Mouse (Mus musculus) limb, embryonic 12.5 days (tissue): ENCODE results near the gene Bcap31. TPM values are rescaled to one million over a fixed set of nuclear protein-coding genes. Genes with fewer than 3 reads are reported as not detected.
"Not testable (repeated sequence)": the region's sequence is repeated elsewhere in the genome, so short reads cannot be mapped to it uniquely, and the experiment has no call there.

Experiments used
- ATAC-seq: fragments of 200-750 bp; cut with Nextera tagmentation; 2 replicates; pipeline ENCODE4 v1.8.0; 2017; ENCODE audit warnings: low read depth, moderate TSS enrichment; ENCODE audit not compliant: insufficient number of reproducible peaks, insufficient read depth, low FRiP score, low TSS enrichment
- H3K27ac ChIP-seq: fragments of 300-500 bp; sonication (generic); 2 replicates; pipeline ENCODE4 v1.5.1; 2016; ENCODE audit warnings: mild to moderate bottlenecking, moderate library complexity
- H3K27me3 ChIP-seq: fragments of 300-500 bp; sonication (generic); 2 replicates; pipeline ENCODE4 v1.6.1; 2016; ENCODE audit warnings: mild to moderate bottlenecking, moderate library complexity
- H3K36me3 ChIP-seq: fragments of 300-500 bp; sonication (generic); 2 replicates; pipeline ENCODE4 v1.6.1; 2016; ENCODE audit warnings: mild to moderate bottlenecking, moderate library complexity
- H3K4me1 ChIP-seq: fragments of 300-500 bp; sonication (generic); replicated peaks from 2 replicates; pipeline ENCODE4 v1.6.1; 2016
- H3K4me2 ChIP-seq: fragments of 300-500 bp; sonication (generic); 2 replicates; pipeline ENCODE4 v1.6.1; 2016; ENCODE audit warnings: mild to moderate bottlenecking, moderate library complexity
- H3K4me3 ChIP-seq: fragments of 300-500 bp; sonication (generic); replicated peaks from 2 replicates; pipeline ENCODE4 v1.5.1; 2016; ENCODE audit warnings: mild to moderate bottlenecking
- H3K9ac ChIP-seq: fragments of 300-500 bp; sonication (generic); replicated peaks from 2 replicates; pipeline ENCODE4 v1.6.1; 2016; ENCODE audit warnings: mild to moderate bottlenecking, moderate library complexity
- H3K9me3 ChIP-seq: fragments of 300-500 bp; sonication (generic); 2 replicates; pipeline ENCODE4 v1.6.1; 2016; ENCODE audit warnings: mild to moderate bottlenecking, moderate library complexity
- WGBS: fragments of 180-500 bp; shearing (Covaris S2); methylation state at CpG from one replicate; pipeline ENCODE4 v1.1.7; 2016; 5-methylcytosine and 5-hydroxymethylcytosine counted together
- polyA plus RNA-seq: library from polyadenylated mRNA; unstranded; fragments of >200 nt; fragmentation: Nextera tagmentation; extraction: Ambion mirVana; gene quantifications from 2 replicates; pipeline ENCODE4 v1.2.1, GENCODE M21; 2016

Gene Bcap31
- polyA plus RNA-seq: 154 and 167 TPM in 2 replicates

GRCm38 (mm10) chrX:73716109-73716661 lies at the start of gene Bcap31, which contains the start of gene Abcd1:
Gene Bcap31 (minus strand): TSS chrX:73716175.
Gene Abcd1 (plus strand): TSS chrX:73716597.
- Histone ChIP-seq H3K27me3 (peaks cover 23% of the 10 kb centered on the region), H3K36me3 (peaks cover 14% of the 10 kb centered on the region; the same call in 1 of the 2 replicates), H3K9ac (peak within 1 kb of the TSS; percentile 63), H3K9me3 (no peaks in the 10 kb centered on the region), H3K27ac (peak within 1 kb of the TSS; percentile 78), H3K4me1 (peaks cover 19% of the 10 kb centered on the region; the same call in 1 of the 2 replicates), H3K4me3 (peak within 1 kb of the TSS; percentile 53), H3K4me2 (peak within 1 kb of the TSS; percentile 63)
- WGBS: 16% methylated on average over 45 of the region's 45 CpGs
- peak; percentile 91 for ATAC-seq

- H3K9me3 ChIP-seq: no peaks in the 10 kb centered on the region
- H3K9ac ChIP-seq: no peak overlapping the region
- no peak overlapping the region for H3K4me2 ChIP-seq
- H3K36me3 ChIP-seq: no peaks in the 10 kb centered on the region
- no peak overlapping the region for H3K4me3 ChIP-seq
- H3K4me1 ChIP-seq: no peaks in the 10 kb centered on the region
- ATAC-seq: no peak
- WGBS: 69% methylated on average over 1 of the region's 1 CpGs
- no peak overlapping the region for H3K27ac ChIP-seq
- no peaks in the 10 kb centered on the region for H3K27me3 ChIP-seq
Measured at GRCm38 (mm10) chrX:73765311-73765710, 49.3 kb upstream of the Bcap31 start.

GRCm38 (mm10) chrX:73758611-73759290 lies 42.8 kb upstream of the Bcap31 start:
- ATAC-seq: no peak
- H3K4me1 ChIP-seq: no peaks in the 10 kb centered on the region
- H3K9ac ChIP-seq: no peak overlapping the region
- peaks cover 19% of the 10 kb centered on the region for H3K27me3 ChIP-seq
- no peaks in the 10 kb centered on the region for H3K36me3 ChIP-seq
- H3K4me2 ChIP-seq: no peak overlapping the region
- H3K9me3 ChIP-seq: no peaks in the 10 kb centered on the region
- WGBS: 83% methylated on average over 13 of the region's 13 CpGs
- no peak overlapping the region for H3K4me3 ChIP-seq
- no peak overlapping the region for H3K27ac ChIP-seq

GRCm38 (mm10) chrX:73756334-73757140 lies 40.6 kb upstream of the Bcap31 start, which contains the start of gene Plxnb3:
Gene Plxnb3 (plus strand): TSS chrX:73757090.
- H3K27ac ChIP-seq: no peak within 1 kb of the TSS

GRCm38 (mm10) chrX:73748977-73749376 lies 33.0 kb upstream of the Bcap31 start:
- Histone ChIP-seq H3K4me3 (no peak overlapping the region), H3K4me2 (no peak overlapping the region), H3K27me3 (no peaks in the 10 kb centered on the region; the same call in 1 of the 2 replicates), H3K36me3 (no peaks in the 10 kb centered on the region), H3K9me3 (no peaks in the 10 kb centered on the region), H3K27ac (no peak overlapping the region), H3K9ac (no peak overlapping the region), H3K4me1 (no peaks in the 10 kb centered on the region)
- no peak for ATAC-seq
- WGBS: 81% methylated on average over 1 of the region's 1 CpGs

More at GRCm38 (mm10) chrX:73756334-73757140, 40.6 kb upstream of the Bcap31 start, which contains the start of gene Plxnb3:
- H3K4me1 ChIP-seq: no peaks in the 10 kb centered on the region
- H3K9ac ChIP-seq: no peak within 1 kb of the TSS
- no peak within 1 kb of the TSS for H3K4me3 ChIP-seq
- ATAC-seq: no peak
- H3K4me2 ChIP-seq: no peak within 1 kb of the TSS
- no peaks in the 10 kb centered on the region for H3K36me3 ChIP-seq
- WGBS: 69% methylated on average over 5 of the region's 5 CpGs
- peaks cover 19% of the 10 kb centered on the region for H3K27me3 ChIP-seq
- no peaks in the 10 kb centered on the region for H3K9me3 ChIP-seq

GRCm38 (mm10) chrX:73744774-73745481 lies 29.0 kb upstream of the Bcap31 start:
- ATAC-seq: no peak
- H3K4me1 ChIP-seq: no peaks in the 10 kb centered on the region
- no peak overlapping the region for H3K27ac ChIP-seq
- no peak overlapping the region for H3K4me2 ChIP-seq
- no peaks in the 10 kb centered on the region for H3K36me3 ChIP-seq
- no peaks in the 10 kb centered on the region; the same call in 1 of the 2 replicates for H3K27me3 ChIP-seq
- no peak overlapping the region for H3K9ac ChIP-seq
- no peaks in the 10 kb centered on the region for H3K9me3 ChIP-seq
- WGBS: 76% methylated on average over 1 of the region's 1 CpGs
- no peak overlapping the region for H3K4me3 ChIP-seq

GRCm38 (mm10) chrX:73739841-73740240 lies 23.9 kb upstream of the Bcap31 start:
- H3K4me2 ChIP-seq, H3K4me3 ChIP-seq, H3K27ac ChIP-seq, H3K9me3 ChIP-seq, H3K4me1 ChIP-seq, H3K9ac ChIP-seq, H3K36me3 ChIP-seq, ATAC-seq: not testable (repeated sequence)
- 93% methylated on average over 7 of the region's 7 CpGs for WGBS
- peaks cover 12% of the 10 kb centered on the region for H3K27me3 ChIP-seq

GRCm38 (mm10) chrX:73739151-73739550 lies 23.2 kb upstream of the Bcap31 start:
- Histone ChIP-seq H3K4me1 (no peaks in the 10 kb centered on the region), H3K27ac (no peak overlapping the region), H3K4me2 (no peak overlapping the region), H3K9ac (no peak overlapping the region), H3K4me3 (no peak overlapping the region), H3K9me3 (no peaks in the 10 kb centered on the region), H3K27me3 (peaks cover 12% of the 10 kb centered on the region), H3K36me3 (no peaks in the 10 kb centered on the region; the same call in 1 of the 2 replicates)
- no peak for ATAC-seq
- 68% methylated on average over 5 of the region's 5 CpGs for WGBS

- 50% methylated on average over 1 of the region's 1 CpGs for WGBS
- H3K27me3 ChIP-seq: peaks cover 12% of the 10 kb centered on the region
- H3K36me3 ChIP-seq: no peaks in the 10 kb centered on the region; the same call in 1 of the 2 replicates
Measured at GRCm38 (mm10) chrX:73738155-73738554, 22.2 kb upstream of the Bcap31 start.

GRCm38 (mm10) chrX:73730908-73731307 lies 14.9 kb upstream of the Bcap31 start:
- no peak overlapping the region for H3K4me2 ChIP-seq
- 52% methylated on average over 1 of the region's 1 CpGs for WGBS
- no peaks in the 10 kb centered on the region for H3K27me3 ChIP-seq

More at GRCm38 (mm10) chrX:73738155-73738554, 22.2 kb upstream of the Bcap31 start:
- Histone ChIP-seq H3K27ac (no peak overlapping the region), H3K9me3 (no peaks in the 10 kb centered on the region), H3K9ac (no peak overlapping the region), H3K4me2 (no peak overlapping the region), H3K4me1 (no peaks in the 10 kb centered on the region), H3K4me3 (no peak overlapping the region)
- ATAC-seq: no peak

More at GRCm38 (mm10) chrX:73730908-73731307, 14.9 kb upstream of the Bcap31 start:
- no peaks in the 10 kb centered on the region for H3K9me3 ChIP-seq
- no peak overlapping the region for H3K9ac ChIP-seq
- no peak overlapping the region for H3K27ac ChIP-seq
- no peak overlapping the region for H3K4me3 ChIP-seq
- H3K4me1 ChIP-seq: no peaks in the 10 kb centered on the region
- ATAC-seq: no peak
- H3K36me3 ChIP-seq: peaks cover 5% of the 10 kb centered on the region; the same call in 1 of the 2 replicates
